Mouse (Mus musculus): ENCODE data around the gene Psmd7. TPM values are rescaled to one million over a fixed set of nuclear protein-coding genes. Genes with fewer than 3 reads are reported as not detected.
A peak's percentile ranks its signal among the peaks of the same experiment; 100 is the strongest.

Gene Psmd7
- polyA plus RNA-seq, 1 experiment from 2014 or later: 266 TPM

GRCm38 (mm10) chr8:107571486-107572135 is 16.7 kb downstream of the Psmd7 start:
- no peaks in the 10 kb centered on the region for H3K9me3 ChIP-seq (ENCODE audit: control insufficient read depth, low read length)
- no peaks in the 10 kb centered on the region for H3K4me1 ChIP-seq (ENCODE audit: control insufficient read depth, insufficient read depth, low read length)
- no peaks in the 10 kb centered on the region for H3K36me3 ChIP-seq (ENCODE audit: control insufficient read depth, insufficient read depth, low read length)
- ATAC-seq (ENCODE audit: low FRiP score, low TSS enrichment): 0 out of 2 replicates have a peak, but pooled peaks have one; percentile 5
- H3K9ac ChIP-seq (ENCODE audit: low read depth, low read length): no peak overlapping the region
- H3K27me3 ChIP-seq (ENCODE audit: control insufficient read depth, insufficient read depth, low read length): no peaks in the 10 kb centered on the region
- H3K27ac ChIP-seq (ENCODE audit: low read depth, low read length): no peak overlapping the region
- no peak overlapping the region for H3K4me2 ChIP-seq (replicated peaks; ENCODE audit: low read depth, low read length)
- H3K4me3 ChIP-seq (ENCODE audit: low read length): no peak overlapping the region
- 55% methylated on average over 7 of the region's 7 CpGs for WGBS

DNA sequence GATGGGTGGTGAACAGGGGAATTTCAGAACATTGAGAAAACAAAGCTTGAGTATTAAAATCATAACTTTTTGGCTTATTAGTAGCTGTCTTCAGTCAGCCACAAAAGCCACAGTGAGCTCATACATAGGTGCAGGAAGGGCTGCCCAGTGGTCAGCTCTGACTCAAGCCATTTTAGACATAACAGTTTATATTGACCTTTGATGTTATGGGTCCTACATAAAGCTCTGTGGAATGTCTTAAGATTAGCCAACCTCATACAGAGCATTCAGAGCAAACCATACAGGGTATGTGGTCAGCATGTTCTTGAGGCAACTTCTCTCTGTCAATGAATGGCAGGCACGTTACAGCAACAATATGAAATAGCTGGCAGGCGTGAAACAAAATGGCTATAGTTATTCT is 17.2 kb downstream of the Psmd7 start:
- H3K27me3 ChIP-seq (ENCODE audit: control insufficient read depth, insufficient read depth, low read length): no peaks in the 10 kb centered on the region
- no peak overlapping the region for H3K9ac ChIP-seq (ENCODE audit: low read depth, low read length)
- H3K4me2 ChIP-seq (replicated peaks; ENCODE audit: low read depth, low read length): no peak overlapping the region
- 81% methylated on average over 2 of the region's 2 CpGs for WGBS
- no peaks in the 10 kb centered on the region for H3K4me1 ChIP-seq (ENCODE audit: control insufficient read depth, insufficient read depth, low read length)
- H3K27ac ChIP-seq (ENCODE audit: low read depth, low read length): no peak overlapping the region
- no peaks in the 10 kb centered on the region for H3K36me3 ChIP-seq (ENCODE audit: control insufficient read depth, insufficient read depth, low read length)
- H3K9me3 ChIP-seq (ENCODE audit: control insufficient read depth, low read length): no peaks in the 10 kb centered on the region
- no peak overlapping the region for H3K4me3 ChIP-seq (ENCODE audit: low read length)
- no peak for ATAC-seq (ENCODE audit: low FRiP score, low TSS enrichment)

DNA sequence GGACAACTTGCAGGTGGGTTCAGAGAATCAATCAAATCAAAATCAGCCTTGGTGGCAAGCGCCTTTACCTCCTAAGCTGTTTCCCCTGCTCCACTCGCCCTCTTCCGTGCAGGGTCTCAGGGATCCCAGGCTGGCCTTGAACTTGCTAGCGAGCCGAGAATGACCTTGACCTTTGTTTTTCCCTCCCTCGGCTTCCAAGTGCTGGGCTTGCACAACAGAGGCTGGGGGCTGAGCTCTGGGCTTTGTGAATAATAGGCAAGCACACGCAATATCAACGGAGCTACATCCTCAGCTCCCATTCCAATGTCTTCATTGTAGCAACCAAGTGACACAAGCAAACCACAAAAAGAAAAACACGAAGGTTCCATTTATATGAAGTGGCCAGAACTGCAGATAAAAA is 26.1 kb downstream of the Psmd7 start:
- Histone ChIP-seq H3K4me1 (ENCODE audit: control insufficient read depth, insufficient read depth, low read length) (peaks cover 16% of the 10 kb centered on the region), H3K4me3 (ENCODE audit: low read length) (no peak overlapping the region), H3K9ac (ENCODE audit: low read depth, low read length) (no peak overlapping the region), H3K27ac (ENCODE audit: low read depth, low read length) (no peak overlapping the region), H3K27me3 (ENCODE audit: control insufficient read depth, insufficient read depth, low read length) (no peaks in the 10 kb centered on the region), H3K4me2 (replicated peaks; ENCODE audit: low read depth, low read length) (no peak overlapping the region), H3K9me3 (ENCODE audit: control insufficient read depth, low read length) (no peaks in the 10 kb centered on the region), H3K36me3 (ENCODE audit: control insufficient read depth, insufficient read depth, low read length) (no peaks in the 10 kb centered on the region)
- ATAC-seq (ENCODE audit: low FRiP score, low TSS enrichment): no peak
- WGBS: 54% methylated on average over 9 of the region's 9 CpGs

- no peak for ATAC-seq (ENCODE audit: low FRiP score, low TSS enrichment)
- peak overlapping the region; percentile 31; the same call in 1 of the 2 replicates for H3K9ac ChIP-seq (ENCODE audit: low read depth, low read length)
- WGBS: 31% methylated on average over 16 of the region's 16 CpGs
- no peak overlapping the region for H3K27ac ChIP-seq (ENCODE audit: low read depth, low read length)
- no peaks in the 10 kb centered on the region for H3K27me3 ChIP-seq (ENCODE audit: control insufficient read depth, insufficient read depth, low read length)
- H3K4me2 ChIP-seq (replicated peaks; ENCODE audit: low read depth, low read length): peak overlapping the region; percentile 12; the same call in 1 of the 2 replicates
- no peaks in the 10 kb centered on the region for H3K36me3 ChIP-seq (ENCODE audit: control insufficient read depth, insufficient read depth, low read length)
- no peaks in the 10 kb centered on the region for H3K9me3 ChIP-seq (ENCODE audit: control insufficient read depth, low read length)
- H3K4me3 ChIP-seq (ENCODE audit: low read length): no peak overlapping the region
- peaks cover 25% of the 10 kb centered on the region for H3K4me1 ChIP-seq (ENCODE audit: control insufficient read depth, insufficient read depth, low read length)
These were observed 27.3 kb downstream of the Psmd7 start for GRCm38 (mm10) chr8:107560820-107561536.

GRCm38 (mm10) chr8:107556511-107556936 is 31.7 kb downstream of the Psmd7 start:
- peaks cover 3% of the 10 kb centered on the region; the same call in 1 of the 2 replicates for H3K36me3 ChIP-seq (ENCODE audit: control insufficient read depth, insufficient read depth, low read length)
- H3K27me3 ChIP-seq (ENCODE audit: control insufficient read depth, insufficient read depth, low read length): no peaks in the 10 kb centered on the region
- H3K9ac ChIP-seq (ENCODE audit: low read depth, low read length): no peak overlapping the region
- H3K27ac ChIP-seq (ENCODE audit: low read depth, low read length): peak overlapping the region; percentile 75; the same call in 1 of the 2 replicates
- 28% methylated on average over 12 of the region's 12 CpGs for WGBS
- ATAC-seq (ENCODE audit: low FRiP score, low TSS enrichment): peak; percentile 85
- no peaks in the 10 kb centered on the region for H3K9me3 ChIP-seq (ENCODE audit: control insufficient read depth, low read length)
- peaks cover 23% of the 10 kb centered on the region for H3K4me1 ChIP-seq (ENCODE audit: control insufficient read depth, insufficient read depth, low read length)
- H3K4me3 ChIP-seq (ENCODE audit: low read length): no peak overlapping the region
- H3K4me2 ChIP-seq (replicated peaks; ENCODE audit: low read depth, low read length): no peak overlapping the region

DNA sequence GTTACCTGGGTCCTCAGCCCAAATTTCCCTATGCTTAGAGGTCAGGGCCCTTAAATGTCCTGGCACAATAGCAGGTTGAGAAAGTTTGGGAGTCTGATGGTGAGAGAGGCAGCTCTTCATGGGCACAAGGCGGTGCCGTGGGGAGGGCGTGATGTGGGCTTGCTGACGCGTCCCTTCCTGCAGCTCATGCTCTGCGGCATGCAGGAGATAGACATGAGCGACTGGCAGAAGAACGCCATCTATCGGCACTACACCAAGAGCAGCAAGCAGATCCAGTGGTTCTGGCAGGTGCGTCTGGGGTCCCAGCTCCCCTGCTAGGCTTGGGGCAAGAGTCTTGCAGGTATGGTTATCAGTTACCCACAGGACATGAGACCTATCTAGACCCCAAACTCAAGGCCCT is 33.0 kb downstream of the Psmd7 start:
- H3K36me3 ChIP-seq (ENCODE audit: control insufficient read depth, insufficient read depth, low read length): peaks cover 3% of the 10 kb centered on the region; the same call in 1 of the 2 replicates
- no peaks in the 10 kb centered on the region for H3K9me3 ChIP-seq (ENCODE audit: control insufficient read depth, low read length)
- no peaks in the 10 kb centered on the region for H3K27me3 ChIP-seq (ENCODE audit: control insufficient read depth, insufficient read depth, low read length)
- H3K4me3 ChIP-seq (ENCODE audit: low read length): no peak overlapping the region
- H3K4me1 ChIP-seq (ENCODE audit: control insufficient read depth, insufficient read depth, low read length): peaks cover 14% of the 10 kb centered on the region
- WGBS: 97% methylated on average over 10 of the region's 10 CpGs
- no peak overlapping the region for H3K27ac ChIP-seq (ENCODE audit: low read depth, low read length)
- H3K9ac ChIP-seq (ENCODE audit: low read depth, low read length): no peak overlapping the region
- H3K4me2 ChIP-seq (replicated peaks; ENCODE audit: low read depth, low read length): no peak overlapping the region
- ATAC-seq (ENCODE audit: low FRiP score, low TSS enrichment): no peak

- Histone ChIP-seq H3K27ac (ENCODE audit: low read depth, low read length) (no peak overlapping the region), H3K9me3 (ENCODE audit: control insufficient read depth, low read length) (no peaks in the 10 kb centered on the region), H3K4me1 (ENCODE audit: control insufficient read depth, insufficient read depth, low read length) (peaks cover 11% of the 10 kb centered on the region), H3K4me2 (replicated peaks; ENCODE audit: low read depth, low read length) (no peak overlapping the region), H3K4me3 (ENCODE audit: low read length) (no peak overlapping the region), H3K27me3 (ENCODE audit: control insufficient read depth, insufficient read depth, low read length) (no peaks in the 10 kb centered on the region), H3K36me3 (ENCODE audit: control insufficient read depth, insufficient read depth, low read length) (peaks cover 11% of the 10 kb centered on the region; the same call in 1 of the 2 replicates), H3K9ac (ENCODE audit: low read depth, low read length) (no peak overlapping the region)
- 42% methylated on average over 6 of the region's 6 CpGs for WGBS
- no peak for ATAC-seq (ENCODE audit: low FRiP score, low TSS enrichment)
These were observed 36.0 kb downstream of the Psmd7 start for GRCm38 (mm10) chr8:107552234-107552633.

- Histone ChIP-seq H3K9ac (ENCODE audit: low read depth, low read length) (no peak overlapping the region), H3K4me1 (ENCODE audit: control insufficient read depth, insufficient read depth, low read length) (peaks cover 8% of the 10 kb centered on the region), H3K27ac (ENCODE audit: low read depth, low read length) (no peak overlapping the region), H3K27me3 (ENCODE audit: control insufficient read depth, insufficient read depth, low read length) (no peaks in the 10 kb centered on the region), H3K9me3 (ENCODE audit: control insufficient read depth, low read length) (no peaks in the 10 kb centered on the region), H3K4me3 (ENCODE audit: low read length) (no peak overlapping the region), H3K36me3 (ENCODE audit: control insufficient read depth, insufficient read depth, low read length) (peaks cover 12% of the 10 kb centered on the region; the same call in 1 of the 2 replicates), H3K4me2 (replicated peaks; ENCODE audit: low read depth, low read length) (no peak overlapping the region)
- ATAC-seq (ENCODE audit: low FRiP score, low TSS enrichment): no peak
- 86% methylated on average over 8 of the region's 8 CpGs for WGBS
These were observed 41.4 kb downstream of the Psmd7 start for GRCm38 (mm10) chr8:107546817-107547216.

DNA sequence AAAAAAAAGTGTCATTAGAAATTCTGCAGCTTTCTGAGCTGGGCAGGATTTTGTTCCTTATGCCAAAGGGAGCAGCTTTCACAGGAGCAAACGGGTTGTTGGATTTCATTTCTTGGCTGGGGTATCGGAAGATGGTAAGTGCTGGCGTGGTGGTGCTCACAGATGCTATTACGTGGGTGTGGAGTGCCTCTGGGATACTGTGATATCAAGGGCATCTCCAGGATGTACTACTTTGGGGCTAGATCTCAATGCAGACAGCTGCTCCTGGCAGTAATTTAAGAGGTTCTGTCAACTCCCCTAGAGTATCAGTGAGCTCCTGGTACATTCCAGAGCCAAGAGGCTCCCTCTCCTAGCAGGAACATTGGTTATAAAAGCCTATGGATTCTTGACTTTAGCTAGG is 42.1 kb downstream of the Psmd7 start:
- H3K27me3 ChIP-seq (ENCODE audit: control insufficient read depth, insufficient read depth, low read length): no peaks in the 10 kb centered on the region
- no peak for ATAC-seq (ENCODE audit: low FRiP score, low TSS enrichment)
- H3K4me2 ChIP-seq (replicated peaks; ENCODE audit: low read depth, low read length): no peak overlapping the region
- no peaks in the 10 kb centered on the region for H3K9me3 ChIP-seq (ENCODE audit: control insufficient read depth, low read length)
- H3K9ac ChIP-seq (ENCODE audit: low read depth, low read length): no peak overlapping the region
- peaks cover 8% of the 10 kb centered on the region for H3K4me1 ChIP-seq (ENCODE audit: control insufficient read depth, insufficient read depth, low read length)
- peaks cover 12% of the 10 kb centered on the region; the same call in 1 of the 2 replicates for H3K36me3 ChIP-seq (ENCODE audit: control insufficient read depth, insufficient read depth, low read length)
- 85% methylated on average over 4 of the region's 4 CpGs for WGBS
- no peak overlapping the region for H3K4me3 ChIP-seq (ENCODE audit: low read length)
- no peak overlapping the region for H3K27ac ChIP-seq (ENCODE audit: low read depth, low read length)

Measured in kidney, embryonic 14.5 days (tissue).